Mouse (Mus musculus): ENCODE measurements around the gene Pqbp1.
"Not testable (repeated sequence)": the region's sequence is repeated elsewhere in the genome, so short reads cannot be mapped to it uniquely, and the experiment has no call there.

Gene Pqbp1

GRCm38 (mm10) chrX:7898880-7899874 is at the start of gene Pqbp1, which contains the start of gene Timm17b:
Pqbp1 (minus strand) TSS chrX:7899269.
Timm17b (plus strand) TSS chrX:7899357.
- peak; percentile 97 for DNase-seq (ENCODE audit: extremely low read depth, low read depth)

GRCm38 (mm10) chrX:7947900-7948492 is 48.9 kb upstream of the Pqbp1 start:
- DNase-seq (ENCODE audit: extremely low read depth, low read depth), result peak; percentile 96

- no peak for DNase-seq (ENCODE audit: extremely low read depth, low read depth)
Observed at GRCm38 (mm10) chrX:7947108-7947899, 48.2 kb upstream of the Pqbp1 start, which contains the start of gene Hdac6. Hdac6 (minus strand) TSS chrX:7947889.

GRCm38 (mm10) chrX:7945618-7946017 is 46.5 kb upstream of the Pqbp1 start:
- DNase-seq (ENCODE audit: extremely low read depth, low read depth), result no peak

GRCm38 (mm10) chrX:7937667-7938066 is 38.6 kb upstream of the Pqbp1 start:
- DNase-seq (ENCODE audit: extremely low read depth, low read depth), result no peak

- no peak for DNase-seq (ENCODE audit: extremely low read depth, low read depth)
Observed at GRCm38 (mm10) chrX:7936874-7937273, 37.8 kb upstream of the Pqbp1 start.

GRCm38 (mm10) chrX:7928270-7928790 is 29.3 kb upstream of the Pqbp1 start, which contains the start of gene Eras:
Eras (minus strand) TSS chrX:7928607.
- DNase-seq (ENCODE audit: extremely low read depth, low read depth), result no peak

GRCm38 (mm10) chrX:7927116-7927515 is 28.0 kb upstream of the Pqbp1 start:
- DNase-seq (ENCODE audit: extremely low read depth, low read depth), result no peak

GRCm38 (mm10) chrX:7926266-7926665 is 27.2 kb upstream of the Pqbp1 start:
- DNase-seq (ENCODE audit: extremely low read depth, low read depth), result no peak

- DNase-seq (ENCODE audit: extremely low read depth, low read depth), result no peak
Observed at GRCm38 (mm10) chrX:7922032-7922431, 23.0 kb upstream of the Pqbp1 start.

- DNase-seq (ENCODE audit: extremely low read depth, low read depth), result no peak
Observed at GRCm38 (mm10) chrX:7919601-7920383, 20.7 kb upstream of the Pqbp1 start, which contains the start of gene Pcsk1n. Pcsk1n (plus strand) TSS chrX:7919822.

GRCm38 (mm10) chrX:7917960-7918359 is 18.9 kb upstream of the Pqbp1 start:
- not testable (repeated sequence) for DNase-seq (ENCODE audit: extremely low read depth, low read depth)

GRCm38 (mm10) chrX:7915669-7916068 is 16.6 kb upstream of the Pqbp1 start:
- DNase-seq (ENCODE audit: extremely low read depth, low read depth), result not testable (repeated sequence)

- DNase-seq (ENCODE audit: extremely low read depth, low read depth), result no peak
Observed at GRCm38 (mm10) chrX:7910473-7910872, 11.4 kb upstream of the Pqbp1 start.

GRCm38 (mm10) chrX:7909242-7909641 is 10.2 kb upstream of the Pqbp1 start, which contains the start of gene Gm10490:
Gm10490 (plus strand) TSS chrX:7909542.
- not testable (repeated sequence) for DNase-seq (ENCODE audit: extremely low read depth, low read depth)

GRCm38 (mm10) chrX:7907735-7908134 is 8.7 kb upstream of the Pqbp1 start, which contains the start of gene Gm10491:
Gm10491 (minus strand) TSS chrX:7907835.
- no peak for DNase-seq (ENCODE audit: extremely low read depth, low read depth)

- DNase-seq (ENCODE audit: extremely low read depth, low read depth), result no peak
Observed at GRCm38 (mm10) chrX:7904441-7904840, 5.4 kb upstream of the Pqbp1 start.

GRCm38 (mm10) chrX:7898211-7898610 is 858 bp downstream of the Pqbp1 start:
- DNase-seq (ENCODE audit: extremely low read depth, low read depth), result no peak

- DNase-seq (ENCODE audit: extremely low read depth, low read depth), result peak; percentile 84
Observed at GRCm38 (mm10) chrX:7883841-7884567, 15.1 kb downstream of the Pqbp1 start, which contains the start of gene Slc35a2. Slc35a2 (plus strand) TSS chrX:7884028.

Measured in MEL-GATA-1-ER (cell line).